ENCODE assay signal across 8 mouse cellular contexts in the genomic region with DNA sequence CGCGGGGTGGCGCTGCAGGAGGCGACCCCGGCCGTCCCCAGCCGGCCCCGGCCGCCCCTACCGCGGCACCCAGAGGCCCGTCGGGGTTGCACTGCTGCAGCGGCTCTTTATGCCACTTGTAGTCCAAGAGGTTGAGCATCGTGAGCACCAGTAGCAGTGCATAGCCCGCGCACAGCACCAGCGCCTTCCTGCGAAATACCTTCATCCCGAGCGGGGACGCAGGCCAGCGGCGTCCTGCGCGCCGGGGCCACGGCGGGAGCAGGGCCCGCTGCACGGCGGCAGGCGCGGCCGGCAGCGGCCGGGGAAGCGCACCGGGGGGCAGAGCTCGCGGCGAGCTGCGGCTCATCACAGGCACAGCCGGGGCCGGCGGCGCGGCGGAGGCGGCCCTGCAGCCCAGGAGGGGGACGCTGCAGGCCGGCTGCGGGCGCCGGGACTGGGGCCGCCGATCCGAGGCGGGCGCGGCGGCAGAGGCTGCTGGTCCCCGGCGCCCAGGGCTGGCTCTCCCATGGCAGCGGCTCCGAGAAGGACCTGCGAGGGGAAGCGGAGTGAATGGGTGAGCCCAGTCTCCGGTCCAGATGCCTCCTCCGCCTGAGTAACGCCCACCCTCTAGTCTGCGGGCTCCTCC. TPM values are rescaled to one million over a fixed set of nuclear protein-coding genes. Genes with fewer than 3 reads are reported as not detected.
A peak's percentile ranks its signal among the peaks of the same experiment; 100 is the strongest.
DNase-seq lines count a peak whose midpoint lies in the region; ATAC-seq lines count a peak whose summit lies in the region.

No protein-coding gene starts in this region.

- peak overlapping the region; percentile 74 for H3K9ac ChIP-seq in intestine, embryonic 15.5 days
- H3K9ac ChIP-seq in lung, embryonic 15.5 days = peak overlapping the region; percentile 62

- peak overlapping the region; percentile 69 for H3K4me3 ChIP-seq in intestine, embryonic 15.5 days (replicated peaks)
- H3K4me3 ChIP-seq in lung, embryonic 15.5 days = peak overlapping the region; percentile 55

- no peaks in the 10 kb centered on the region for H3K36me3 ChIP-seq in intestine, embryonic 15.5 days
- H3K36me3 ChIP-seq in lung, embryonic 15.5 days = no peaks in the 10 kb centered on the region

- DNase-seq in urinary bladder, adult 2 months (ENCODE audit: low spot score) = peak; percentile 24
- no peak for DNase-seq in urinary bladder, adult 18-20 months (ENCODE audit: low spot score in 2 of 2)
- peak; percentile 39 to 45 for DNase-seq in cerebellum, postnatal 14 days
- DNase-seq in gastrocnemius, postnatal 14 days = peak; percentile 28
- DNase-seq in retina, postnatal 7 days (ENCODE audit: low read depth, low spot score) = peak; percentile 16
- DNase-seq in spleen, postnatal 36 days (ENCODE audit: low spot score in 2 of 2) = no peak

- intact Hi-C loops in gastrocnemius, postnatal 14 days (cut with DNase I; ENCODE audit: low total_unique reads) = loop anchor here (5.0 kb wide), 1 partner anchor 664 kb away; no protein-coding TSS in a partner anchor

- H3K27ac ChIP-seq in intestine, embryonic 15.5 days = peak overlapping the region; percentile 84
- H3K27ac ChIP-seq in lung, embryonic 15.5 days = peak overlapping the region; percentile 78

- H3K9me3 ChIP-seq in intestine, embryonic 15.5 days = no peaks in the 10 kb centered on the region
- H3K9me3 ChIP-seq in lung, embryonic 15.5 days = no peaks in the 10 kb centered on the region

- peak overlapping the region; percentile 99 for H3K4me2 ChIP-seq in intestine, embryonic 15.5 days (replicated peaks)
- H3K4me2 ChIP-seq in lung, embryonic 15.5 days = peak overlapping the region; percentile 82

- peak; percentile 53 for ATAC-seq in intestine, embryonic 15.5 days
- ATAC-seq in lung, embryonic 15.5 days (ENCODE audit: borderline replicate concordance, extremely low read depth, low FRiP score, low TSS enrichment) = peak; percentile 19

- peaks cover 30% of the 10 kb centered on the region for H3K27me3 ChIP-seq in intestine, embryonic 15.5 days (replicated peaks)
- peaks cover 41% of the 10 kb centered on the region for H3K27me3 ChIP-seq in lung, embryonic 15.5 days

- WGBS in intestine, embryonic 15.5 days = under 1% methylated on average over 70 of the region's 72 CpGs
- WGBS in lung, embryonic 15.5 days = under 1% methylated on average over 56 of the region's 72 CpGs

- H3K4me1 ChIP-seq in intestine, embryonic 15.5 days (replicated peaks) = peaks cover 20% of the 10 kb centered on the region
- peaks cover 26% of the 10 kb centered on the region for H3K4me1 ChIP-seq in lung, embryonic 15.5 days

RNA-seq across cellular contexts. Expression of gene Chst2, which starts 0.5 kb away (rescaled TPM):
- 3.1 and 6.5 TPM in 2 replicates for polyA plus RNA-seq in urinary bladder, adult 2 months (2012; rRNA removed)
- total RNA-seq in gastrocnemius, postnatal 14 days (2021) = 1 to 10 TPM; 1.6 to 3.1 TPM
- polyA plus RNA-seq in intestine, embryonic 15.5 days (2015; fragmentation: Nextera tagmentation; extraction: Ambion mirVana) = 5.3 and 6.8 TPM in 2 replicates
- 12.1 and 12.2 TPM in 2 replicates for polyA plus RNA-seq in lung, embryonic 15.5 days (2015; fragmentation: Nextera tagmentation; extraction: Ambion mirVana)

Comparison
In these comparisons a context has a peak if more than half of its experiments do, and no peak if none do; other contexts are left out.
1. DNase-seq: peak in urinary bladder, adult 2 months (single experiment), cerebellum, postnatal 14 days (2 of 2), gastrocnemius, postnatal 14 days (single experiment) and retina, postnatal 7 days (single experiment); none in urinary bladder, adult 18-20 months (0 of 2) and spleen, postnatal 36 days (0 of 2).